Mouse (Mus musculus): ENCODE measurements around the gene Gstm3.

DNA sequence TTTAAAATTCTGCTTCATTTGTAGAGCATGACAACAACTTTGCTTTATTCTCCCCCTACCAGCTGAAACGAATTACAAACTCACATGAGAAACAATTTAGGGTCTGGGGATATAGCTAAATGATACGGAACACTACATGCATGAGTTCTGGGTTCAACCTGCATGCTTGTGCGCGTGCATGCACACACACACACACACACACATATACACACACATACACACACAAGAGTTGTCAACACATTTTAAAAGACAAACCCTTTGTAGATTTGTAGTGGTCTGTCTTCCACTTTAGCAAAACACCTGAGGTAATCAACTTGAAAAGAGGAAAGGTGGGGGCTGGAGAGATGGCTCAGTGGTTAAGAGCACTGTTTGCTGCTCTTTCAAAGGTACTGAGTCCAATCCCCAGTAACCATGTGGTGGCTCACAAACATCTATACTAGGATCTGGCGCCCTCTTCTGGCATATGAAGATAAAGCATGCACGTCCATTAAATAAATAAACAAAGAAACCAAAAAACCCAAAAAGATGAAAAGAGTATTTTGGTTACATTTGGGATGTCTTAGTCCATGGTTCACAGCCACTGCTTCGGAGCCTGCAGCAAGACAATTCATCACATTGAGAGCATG is 51.2 kb downstream of the Gstm3 start:
- TF ChIP-seq EP300 (optimal IDR thresholded peaks at IDR 0.05) (no peak), CTCF (IDR thresholded peaks at IDR 0.05; ENCODE audit: low read depth) (peak; percentile 91)
